Mouse (Mus musculus): ENCODE measurements around the gene Ccdc169. TPM values are rescaled to one million over a fixed set of nuclear protein-coding genes. Genes with fewer than 3 reads are reported as not detected.
"Not testable (repeated sequence)": the region's sequence is repeated elsewhere in the genome, so short reads cannot be mapped to it uniquely, and the experiment has no call there.

Gene Ccdc169
- polyA plus RNA-seq, 1 experiment: 0.05 TPM

- no peak for TF ChIP-seq USF1 (IDR thresholded peaks at IDR 0.05; ENCODE audit: low read depth)
- no peaks in the 10 kb centered on the region for H3K79me2 ChIP-seq (ENCODE audit: control insufficient read depth, insufficient read depth)
- H3ac ChIP-seq (ENCODE audit: control insufficient read depth, insufficient read length, low read depth): no peak within 1 kb of the TSS
- no peaks in the 10 kb centered on the region for H3K79me3 ChIP-seq (ENCODE audit: low read depth)
- H3K36me3 ChIP-seq (ENCODE audit: control insufficient read depth, insufficient read depth): no peaks in the 10 kb centered on the region
- H3K27me3 ChIP-seq (ENCODE audit: control insufficient read depth, insufficient read depth, insufficient read length): no peaks in the 10 kb centered on the region
- no peak within 1 kb of the TSS for H3K4me3 ChIP-seq (ENCODE audit: insufficient read depth, poor library complexity, severe bottlenecking)
Observed at GRCm38 (mm10) chr3:55181766-55182165, 44.6 kb downstream of the Ccdc169 start, which contains the start of gene Sohlh2. Sohlh2 (plus strand) TSS chr3:55182028.

- H3K36me3 ChIP-seq (ENCODE audit: control insufficient read depth, insufficient read depth): no peaks in the 10 kb centered on the region
- H3K4me3 ChIP-seq (ENCODE audit: insufficient read depth, poor library complexity, severe bottlenecking): no peak overlapping the region
- TF ChIP-seq MYOD1 (IDR thresholded peaks at IDR 0.05; ENCODE audit: control insufficient read depth, insufficient read length, low read depth) (peak; percentile 73), CEBPB (IDR thresholded peaks at IDR 0.05; ENCODE audit: low read depth) (no peak)
- no peaks in the 10 kb centered on the region for H3K27me3 ChIP-seq (ENCODE audit: control insufficient read depth, insufficient read depth, insufficient read length)
- H3ac ChIP-seq (ENCODE audit: control insufficient read depth, insufficient read length, low read depth): no peak overlapping the region
- no peaks in the 10 kb centered on the region for H3K79me2 ChIP-seq (ENCODE audit: control insufficient read depth, insufficient read depth)
- H3K79me3 ChIP-seq (ENCODE audit: low read depth): no peaks in the 10 kb centered on the region
Observed at GRCm38 (mm10) chr3:55191668-55192067, 54.5 kb downstream of the Ccdc169 start.

GRCm38 (mm10) chr3:55193351-55193750 is 56.2 kb downstream of the Ccdc169 start:
- H3K27me3 ChIP-seq (ENCODE audit: control insufficient read depth, insufficient read depth, insufficient read length): no peaks in the 10 kb centered on the region
- TF ChIP-seq FOSL1 (IDR thresholded peaks at IDR 0.05; ENCODE audit: insufficient read depth, low read length, poor library complexity, severe bottlenecking) (no peak), USF1 (IDR thresholded peaks at IDR 0.05; ENCODE audit: low read depth) (no peak), CTCF (IDR thresholded peaks at IDR 0.05; ENCODE audit: control insufficient read depth, insufficient read depth, insufficient read length) (no peak), MYOD1 (IDR thresholded peaks at IDR 0.05; ENCODE audit: control insufficient read depth, insufficient read length, low read depth) (no peak), MAX (IDR thresholded peaks at IDR 0.05) (no peak), MYOG (IDR thresholded peaks at IDR 0.05; ENCODE audit: control insufficient read depth, extremely low read depth, insufficient read length) (no peak), CEBPB (IDR thresholded peaks at IDR 0.05; ENCODE audit: low read depth) (no peak)

GRCm38 (mm10) chr3:55194792-55195191 is 57.7 kb downstream of the Ccdc169 start:
- no peak for TF ChIP-seq MYOD1 (IDR thresholded peaks at IDR 0.05; ENCODE audit: control insufficient read depth, insufficient read length, low read depth)
- no peak for TF ChIP-seq MYOG (IDR thresholded peaks at IDR 0.05; ENCODE audit: control insufficient read depth, extremely low read depth, insufficient read length)
- no peak for TF ChIP-seq CEBPB (IDR thresholded peaks at IDR 0.05; ENCODE audit: low read depth)
- no peak for TF ChIP-seq CTCF (IDR thresholded peaks at IDR 0.05; ENCODE audit: control insufficient read depth, insufficient read depth, insufficient read length)
- no peak for TF ChIP-seq MAX (IDR thresholded peaks at IDR 0.05)
- TF ChIP-seq FOSL1 (IDR thresholded peaks at IDR 0.05; ENCODE audit: insufficient read depth, low read length, poor library complexity, severe bottlenecking): no peak
- no peak for TF ChIP-seq USF1 (IDR thresholded peaks at IDR 0.05; ENCODE audit: low read depth)
- Histone ChIP-seq H3ac (ENCODE audit: control insufficient read depth, insufficient read length, low read depth) (no peak overlapping the region), H3K36me3 (ENCODE audit: control insufficient read depth, insufficient read depth) (no peaks in the 10 kb centered on the region), H3K27me3 (ENCODE audit: control insufficient read depth, insufficient read depth, insufficient read length) (no peaks in the 10 kb centered on the region), H3K79me2 (ENCODE audit: control insufficient read depth, insufficient read depth) (no peaks in the 10 kb centered on the region), H3K79me3 (ENCODE audit: low read depth) (no peaks in the 10 kb centered on the region), H3K4me3 (ENCODE audit: insufficient read depth, poor library complexity, severe bottlenecking) (no peak overlapping the region)

More at GRCm38 (mm10) chr3:55193351-55193750, 56.2 kb downstream of the Ccdc169 start:
- Histone ChIP-seq H3K79me2 (ENCODE audit: control insufficient read depth, insufficient read depth) (no peaks in the 10 kb centered on the region), H3ac (ENCODE audit: control insufficient read depth, insufficient read length, low read depth) (no peak overlapping the region), H3K79me3 (ENCODE audit: low read depth) (no peaks in the 10 kb centered on the region), H3K36me3 (ENCODE audit: control insufficient read depth, insufficient read depth) (no peaks in the 10 kb centered on the region), H3K4me3 (ENCODE audit: insufficient read depth, poor library complexity, severe bottlenecking) (no peak overlapping the region)

GRCm38 (mm10) chr3:55195581-55196327 is 58.6 kb downstream of the Ccdc169 start:
- Histone ChIP-seq H3K4me3 (ENCODE audit: insufficient read depth, poor library complexity, severe bottlenecking) (no peak overlapping the region), H3K27me3 (ENCODE audit: control insufficient read depth, insufficient read depth, insufficient read length) (no peaks in the 10 kb centered on the region), H3K36me3 (ENCODE audit: control insufficient read depth, insufficient read depth) (no peaks in the 10 kb centered on the region), H3K79me3 (ENCODE audit: low read depth) (no peaks in the 10 kb centered on the region), H3K79me2 (ENCODE audit: control insufficient read depth, insufficient read depth) (no peaks in the 10 kb centered on the region), H3ac (ENCODE audit: control insufficient read depth, insufficient read length, low read depth) (no peak overlapping the region)
- no peak for TF ChIP-seq MYOG (IDR thresholded peaks at IDR 0.05; ENCODE audit: control insufficient read depth, extremely low read depth, insufficient read length)
- TF ChIP-seq MAX (IDR thresholded peaks at IDR 0.05): no peak
- no peak for TF ChIP-seq CEBPB (IDR thresholded peaks at IDR 0.05; ENCODE audit: low read depth)
- no peak for TF ChIP-seq FOSL1 (IDR thresholded peaks at IDR 0.05; ENCODE audit: insufficient read depth, low read length, poor library complexity, severe bottlenecking)
- no peak for TF ChIP-seq USF1 (IDR thresholded peaks at IDR 0.05; ENCODE audit: low read depth)
- TF ChIP-seq MYOD1 (IDR thresholded peaks at IDR 0.05; ENCODE audit: control insufficient read depth, insufficient read length, low read depth): no peak
- no peak for TF ChIP-seq CTCF (IDR thresholded peaks at IDR 0.05; ENCODE audit: control insufficient read depth, insufficient read depth, insufficient read length)

GRCm38 (mm10) chr3:55196328-55196710 is 59.2 kb downstream of the Ccdc169 start:
- Histone ChIP-seq H3K36me3 (ENCODE audit: control insufficient read depth, insufficient read depth) (no peaks in the 10 kb centered on the region), H3K4me3 (ENCODE audit: insufficient read depth, poor library complexity, severe bottlenecking) (no peak overlapping the region), H3K79me3 (ENCODE audit: low read depth) (no peaks in the 10 kb centered on the region), H3K79me2 (ENCODE audit: control insufficient read depth, insufficient read depth) (no peaks in the 10 kb centered on the region), H3K27me3 (ENCODE audit: control insufficient read depth, insufficient read depth, insufficient read length) (no peaks in the 10 kb centered on the region), H3ac (ENCODE audit: control insufficient read depth, insufficient read length, low read depth) (no peak overlapping the region)
- no peak for TF ChIP-seq CTCF (IDR thresholded peaks at IDR 0.05; ENCODE audit: control insufficient read depth, insufficient read depth, insufficient read length)

GRCm38 (mm10) chr3:55203621-55204020 is 66.5 kb downstream of the Ccdc169 start:
- H3K79me3 ChIP-seq (ENCODE audit: low read depth); H3K4me3 ChIP-seq (ENCODE audit: insufficient read depth, poor library complexity, severe bottlenecking); H3K27me3 ChIP-seq (ENCODE audit: control insufficient read depth, insufficient read depth, insufficient read length); H3ac ChIP-seq (ENCODE audit: control insufficient read depth, insufficient read length, low read depth); H3K36me3 ChIP-seq (ENCODE audit: control insufficient read depth, insufficient read depth); H3K79me2 ChIP-seq (ENCODE audit: control insufficient read depth, insufficient read depth): not testable (repeated sequence)

Data from C2C12 (cell line).